Mouse (Mus musculus) CD4-positive, CD25-positive, alpha-beta regulatory T cell (primary cell): Measurements from ENCODE around the gene Prr14. TPM values are rescaled to one million over a fixed set of nuclear protein-coding genes. Genes with fewer than 3 reads are reported as not detected.

Experiments
- polyA plus RNA-seq: library from polyadenylated mRNA; unstranded; fragments of 100-300 nt; shearing (Covaris generic); gene quantifications from one replicate; pipeline ENCODE4 v1.2.1, GENCODE M21; 2017

Prr14 gene
- polyA plus RNA-seq, result 135 TPM

DNA sequence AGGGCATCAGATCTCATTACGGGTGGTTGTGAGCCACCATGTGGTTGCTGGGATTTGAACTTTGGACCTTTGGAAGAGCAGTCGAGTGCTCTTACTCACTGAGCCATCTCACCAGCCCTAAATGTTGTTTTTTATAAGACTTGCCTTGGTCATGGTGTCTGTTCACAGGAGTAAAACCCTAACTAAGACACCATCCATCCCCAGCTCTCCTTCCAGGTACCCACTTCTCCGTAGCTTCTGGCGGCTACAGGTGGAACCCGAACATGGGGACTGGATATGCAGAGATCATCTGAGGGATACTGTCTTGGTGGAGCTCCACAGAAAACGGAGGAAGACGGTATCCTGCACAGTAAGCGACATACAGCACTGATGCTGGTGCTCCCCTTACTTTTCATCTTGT lies at the start of gene Prr14:
TSS of gene Prr14 (plus strand) at position 301 of the 400 bp plus-strand sequence.

DNA sequence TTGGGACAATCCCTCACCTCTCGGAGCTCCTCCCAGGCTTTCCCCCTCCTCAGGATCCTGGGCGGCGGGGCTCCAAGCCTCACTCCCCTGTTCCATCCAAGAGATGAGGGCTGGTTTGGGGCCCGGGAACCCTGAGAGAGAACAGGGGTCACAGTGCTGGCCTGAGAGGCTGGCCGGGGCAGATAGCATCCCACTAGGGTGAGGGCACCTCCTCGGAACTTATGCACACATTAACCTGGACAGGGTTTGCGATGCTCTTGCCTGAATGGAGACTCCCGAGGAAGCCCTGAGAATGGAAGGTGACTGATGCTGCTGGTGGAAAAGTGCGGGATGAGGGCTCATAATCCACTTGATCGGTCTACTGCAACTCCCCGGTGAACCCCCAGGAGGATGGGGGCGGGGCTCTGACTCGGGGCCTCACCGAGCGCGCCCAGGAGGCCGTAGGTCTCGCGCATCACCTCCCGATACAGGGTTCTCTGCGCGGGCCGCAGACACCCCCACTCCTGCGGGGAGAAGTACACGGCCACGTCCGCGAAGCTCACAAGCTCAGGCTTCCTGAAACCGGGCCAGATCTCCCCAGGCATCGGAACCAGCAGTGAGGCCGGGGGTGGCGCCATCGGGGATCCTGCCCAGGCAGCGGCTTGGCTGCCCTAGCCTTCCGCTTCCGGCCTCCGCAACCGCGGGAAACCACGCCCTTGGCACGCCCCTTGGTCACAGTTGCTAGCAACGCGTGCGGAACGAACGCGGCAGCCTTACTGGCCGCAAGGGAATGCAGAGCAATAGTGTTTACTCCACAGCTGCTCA lies 37.8 kb upstream of the Prr14 start, which contains the start of gene Zfp688:
TSS of gene Zfp688 (minus strand) at position 681 of the 804 bp plus-strand sequence.

DNA sequence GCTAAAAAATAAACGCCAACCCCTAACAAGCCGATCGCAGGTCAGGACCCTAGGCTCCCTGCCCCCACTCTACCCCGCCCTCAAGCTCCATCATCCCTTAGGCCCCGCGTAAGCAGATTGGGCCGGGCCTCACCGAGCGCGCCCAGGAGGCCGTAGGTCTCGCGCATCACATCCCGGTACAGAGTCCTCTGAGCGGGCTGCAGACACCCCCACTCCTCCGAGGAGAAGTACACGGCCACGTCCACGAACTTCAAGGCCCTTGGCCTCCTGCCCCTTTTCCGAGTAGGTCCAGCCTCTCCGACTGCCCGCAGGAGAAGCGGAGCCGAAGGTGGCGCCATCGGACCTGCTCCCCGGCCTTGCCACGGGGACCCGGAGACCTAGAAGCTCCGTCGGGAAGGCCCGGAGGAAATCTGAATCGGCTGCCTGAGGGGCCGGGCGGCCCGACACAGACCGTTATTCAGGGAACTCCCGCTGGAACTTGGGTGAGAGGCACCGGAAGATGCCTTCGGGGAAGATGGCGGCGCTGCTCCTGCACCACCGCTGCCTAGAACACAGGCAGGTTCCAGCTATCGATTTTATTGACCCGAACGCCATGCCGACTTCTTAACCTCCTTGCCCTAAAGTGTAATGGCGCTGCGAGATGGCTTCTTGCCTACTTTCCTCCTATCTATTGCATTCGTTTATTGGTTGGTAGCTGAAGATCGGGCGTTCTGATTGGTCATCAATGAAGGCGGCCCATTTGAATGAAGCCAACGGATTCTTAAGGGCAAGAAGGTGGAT lies 10.7 kb upstream of the Prr14 start, which contains the start of gene Zfp689:
TSS of gene Zfp689 (minus strand) at position 638 of the 780 bp plus-strand sequence.

DNA sequence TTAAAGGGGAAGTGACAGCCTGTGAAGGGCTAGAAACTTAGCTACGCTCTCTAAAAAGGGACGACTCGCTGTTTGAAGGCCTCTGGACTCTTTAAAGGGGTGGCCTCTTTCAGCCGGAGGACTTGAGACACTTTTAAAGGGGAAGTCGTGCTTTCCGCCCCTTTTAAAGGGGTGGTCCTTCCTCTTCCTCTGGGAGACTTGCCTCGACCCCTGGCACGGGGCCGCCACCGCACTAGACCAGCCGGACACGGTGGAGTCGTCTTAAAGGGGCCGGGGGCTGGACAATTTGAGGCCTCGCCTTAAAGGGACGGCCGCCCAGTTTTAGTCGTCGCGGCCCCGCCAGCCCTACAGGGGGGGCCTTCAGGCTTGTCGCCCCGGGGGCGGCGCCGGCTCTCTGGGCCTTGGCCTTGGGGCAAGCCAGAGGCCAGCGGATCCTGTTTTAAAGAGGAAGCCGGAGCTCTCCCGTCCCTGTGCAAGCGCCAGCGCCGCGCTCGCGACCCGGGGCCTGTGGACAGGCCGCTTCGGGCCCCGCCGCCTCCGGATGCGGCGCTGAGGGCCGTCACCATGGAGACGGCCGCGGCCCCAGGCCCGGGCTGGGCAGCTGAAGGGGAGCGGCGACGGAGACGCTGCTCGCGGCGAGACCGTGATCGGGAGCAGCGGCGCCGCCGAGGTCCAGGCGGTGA lies 19.4 kb downstream of the Prr14 start, which contains the start of gene Fbrs:
TSS of gene Fbrs (plus strand) at position 565 of the 683 bp plus-strand sequence.

DNA sequence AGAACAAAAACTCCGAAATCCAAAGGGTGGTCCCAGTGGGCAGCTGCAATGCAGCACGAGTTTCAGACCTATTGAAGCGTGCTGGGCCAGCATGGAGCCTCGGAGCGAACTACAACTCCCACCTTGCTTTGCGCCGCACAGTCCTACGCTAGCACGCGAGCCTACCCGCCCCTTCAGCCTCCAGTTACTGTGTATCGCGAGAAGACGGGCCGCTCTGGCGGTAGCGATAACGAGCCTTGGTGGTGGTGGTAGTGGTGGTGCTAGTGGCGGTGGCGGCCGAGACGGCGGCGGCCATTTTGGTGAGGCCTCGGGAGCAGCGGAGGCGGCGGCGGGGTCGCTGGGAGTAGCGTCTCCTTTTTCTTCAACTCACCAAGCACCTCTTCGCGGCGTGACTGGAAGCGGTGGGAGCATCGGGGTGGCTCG lies 52.4 kb downstream of the Prr14 start, which contains the start of gene Srcap:
TSS of gene Srcap (plus strand) at position 176 of the 423 bp plus-strand sequence.

DNA sequence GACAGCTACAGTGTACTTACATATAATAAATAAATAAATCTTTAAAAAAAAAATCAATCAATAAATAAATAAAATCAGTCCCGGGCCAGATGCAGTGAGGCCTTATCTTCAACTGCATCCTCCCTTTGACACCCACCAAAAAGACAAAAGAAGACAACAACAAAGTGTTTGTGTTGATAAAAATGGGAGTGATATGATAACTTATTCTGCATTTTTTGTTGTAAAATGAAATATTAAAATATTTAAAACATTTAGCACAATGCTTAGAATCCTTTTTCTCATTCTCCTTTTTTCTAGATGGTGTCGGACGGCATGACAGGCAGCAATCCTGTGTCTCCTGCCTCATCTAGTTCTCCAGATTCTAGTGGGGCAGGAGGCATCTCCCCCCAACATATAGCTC lies 59.9 kb downstream of the Prr14 start, which contains the start of gene Gm42715:
TSS of gene Gm42715 (plus strand) at position 301 of the 400 bp plus-strand sequence.

Other genes with a start within 250 kb of the Prr14 start
- 26.6 TPM for gene Zfp553, start 226.6 kb upstream of the Prr14 start, polyA plus RNA-seq
- gene Sept1, start 226.5 kb upstream of the Prr14 start, polyA plus RNA-seq, result 541 TPM
- 14.6 TPM for gene Zfp771, start 215.3 kb upstream of the Prr14 start, polyA plus RNA-seq
- 38.6 TPM for gene Dctpp1, start 198.9 kb upstream of the Prr14 start, polyA plus RNA-seq
- 43.1 TPM for gene Sephs2, start 185.6 kb upstream of the Prr14 start, polyA plus RNA-seq
- gene Itgal, start 163.4 kb upstream of the Prr14 start, polyA plus RNA-seq, result 276 TPM
- gene Zfp768, start 114.0 kb upstream of the Prr14 start, polyA plus RNA-seq, result 0.32 TPM
- gene Zfp747, start 83.6 kb upstream of the Prr14 start, polyA plus RNA-seq, result 16.9 TPM
- 7.8 TPM for gene 9130019O22Rik, start 72.4 kb upstream of the Prr14 start, polyA plus RNA-seq
- gene E430018J23Rik, start 66.0 kb upstream of the Prr14 start, polyA plus RNA-seq, result 7.1 TPM
- 13.6 TPM for gene Zfp764, start 52.8 kb upstream of the Prr14 start, polyA plus RNA-seq
- 49.9 TPM for gene Zfp688, start 37.5 kb upstream of the Prr14 start, polyA plus RNA-seq
- 10.2 TPM for gene Zfp689, start 10.5 kb upstream of the Prr14 start, polyA plus RNA-seq
- 17.4 TPM for gene Fbrs, start 19.6 kb downstream of the Prr14 start, polyA plus RNA-seq
- 72.1 TPM for gene Srcap, start 52.4 kb downstream of the Prr14 start, polyA plus RNA-seq
- 6.4 TPM for gene Gm42715, start 60.0 kb downstream of the Prr14 start, polyA plus RNA-seq
- gene Tmem265, start 101.8 kb downstream of the Prr14 start, polyA plus RNA-seq, result 15.0 TPM
- 114 TPM for gene Phkg2, start 113.7 kb downstream of the Prr14 start, polyA plus RNA-seq
- gene Ccdc189, start 129.0 kb downstream of the Prr14 start, polyA plus RNA-seq, result 0.42 TPM
- gene Rnf40, start 129.2 kb downstream of the Prr14 start, polyA plus RNA-seq, result 129 TPM
- 1.0 TPM for gene Zfp629, start 156.2 kb downstream of the Prr14 start, polyA plus RNA-seq
- gene Bcl7c, start 249.3 kb downstream of the Prr14 start, polyA plus RNA-seq, result 74.6 TPM